Mouse (Mus musculus) kidney, postnatal 0 days (tissue): ENCODE results near the gene Nptxr. TPM values are rescaled to one million over a fixed set of nuclear protein-coding genes. Genes with fewer than 3 reads are reported as not detected.

ENCODE experiments used
- ATAC-seq: fragments of 200-750 bp; cut with Nextera tagmentation; replicated peaks from 2 replicates; pipeline ENCODE4 v1.8.0; 2017; ENCODE audit warnings: low read depth, moderate number of reproducible peaks, moderate TSS enrichment, moderate library complexity; ENCODE audit not compliant: low FRiP score
- DNase-seq: peaks from one replicate; pipeline ENCODE4 v3.0.0-alpha.2; 2016; ENCODE audit warnings: low spot score
- H3K27ac ChIP-seq: fragments of 300-500 bp; sonication (generic); 2 replicates; pipeline ENCODE4 v1.5.1; 2014; ENCODE audit warnings: mild to moderate bottlenecking
- H3K27me3 ChIP-seq: fragments of 300-500 bp; sonication (generic); 2 replicates; pipeline ENCODE4 v1.6.1; 2014; ENCODE audit warnings: low read length, mixed read lengths; ENCODE audit not compliant: insufficient read depth
- H3K36me3 ChIP-seq: fragments of 300-500 bp; sonication (generic); 2 replicates; pipeline ENCODE4 v1.6.1; 2014; ENCODE audit warnings: low read length, mixed read lengths; ENCODE audit not compliant: insufficient read depth
- H3K4me1 ChIP-seq: fragments of 300-500 bp; sonication (generic); replicated peaks from 2 replicates; pipeline ENCODE4 v1.6.1; 2014; ENCODE audit warnings: antibody characterized with exemption, low read length, mixed read lengths; ENCODE audit not compliant: insufficient read depth
- H3K4me2 ChIP-seq: fragments of 300-500 bp; sonication (generic); 2 replicates; pipeline ENCODE4 v1.6.1; 2014; ENCODE audit warnings: mild to moderate bottlenecking, low read length, moderate library complexity, mixed read lengths
- H3K4me3 ChIP-seq: fragments of 300-500 bp; sonication (generic); replicated peaks from 2 replicates; pipeline ENCODE4 v1.5.1; 2014; ENCODE audit warnings: low read depth, low read length
- H3K9ac ChIP-seq: fragments of 300-500 bp; sonication (generic); 2 replicates; pipeline ENCODE4 v1.6.1; 2014; ENCODE audit warnings: low read depth, low read length
- H3K9me3 ChIP-seq: fragments of 300-500 bp; sonication (generic); replicated peaks from 2 replicates; pipeline ENCODE4 v1.6.1; 2016; ENCODE audit warnings: low read length, inconsistent platforms, mixed read lengths
- CTCF ChIP-seq: IDR thresholded peaks from 2 replicates; pipeline ENCODE4 v1.5.1; 2016; ENCODE audit warnings: antibody characterized with exemption, low read depth, mild to moderate bottlenecking, moderate library complexity
- WGBS: fragments of 180-500 bp; shearing (Covaris S2); extraction: QIAGEN DNeasy Blood & Tissue Kit; methylation state at CpG from one replicate; pipeline ENCODE4 v1.1.7; 2014; 5-methylcytosine and 5-hydroxymethylcytosine counted together
- polyA plus RNA-seq: library from polyadenylated mRNA; unstranded; fragments of >200 nt; fragmentation: Nextera tagmentation; extraction: Ambion mirVana; gene quantifications from 2 replicates; pipeline ENCODE4 v1.2.1, GENCODE M21; 2015

Nptxr gene
- polyA plus RNA-seq, 1 experiment from 2014 or later = 1.1 TPM

DNA sequence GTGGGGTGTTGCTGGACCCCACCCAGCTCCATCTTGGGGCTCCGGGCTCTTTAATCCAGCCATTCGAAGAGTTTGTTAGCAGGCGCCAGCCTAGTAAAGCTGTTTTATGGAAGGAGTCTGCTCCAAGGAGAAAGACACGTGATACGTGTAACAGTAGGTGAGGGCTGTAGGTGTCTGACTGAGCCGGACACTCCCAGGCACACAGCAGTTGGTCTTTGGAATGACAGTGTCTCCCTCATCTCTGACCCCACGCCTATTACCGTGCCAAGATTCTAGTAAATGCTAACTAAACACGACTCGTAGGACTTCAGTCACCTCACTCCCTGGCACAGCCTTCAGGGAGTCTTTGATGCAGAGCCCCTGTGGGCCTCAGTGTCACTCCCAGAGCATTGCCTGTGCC is 59.3 kb downstream of the Nptxr start:
- Histone ChIP-seq H3K27me3 (no peaks in the 10 kb centered on the region), H3K4me2 (no peak overlapping the region), H3K9me3 (no peaks in the 10 kb centered on the region), H3K27ac (no peak overlapping the region), H3K9ac (no peak overlapping the region), H3K4me1 (peaks cover 7% of the 10 kb centered on the region; the same call in 1 of the 2 replicates), H3K36me3 (no peaks in the 10 kb centered on the region), H3K4me3 (no peak overlapping the region)
- TF ChIP-seq CTCF = no peak
- ATAC-seq (no peak), DNase-seq (no peak)
- 57% methylated on average over 10 of the region's 10 CpGs for WGBS

DNA sequence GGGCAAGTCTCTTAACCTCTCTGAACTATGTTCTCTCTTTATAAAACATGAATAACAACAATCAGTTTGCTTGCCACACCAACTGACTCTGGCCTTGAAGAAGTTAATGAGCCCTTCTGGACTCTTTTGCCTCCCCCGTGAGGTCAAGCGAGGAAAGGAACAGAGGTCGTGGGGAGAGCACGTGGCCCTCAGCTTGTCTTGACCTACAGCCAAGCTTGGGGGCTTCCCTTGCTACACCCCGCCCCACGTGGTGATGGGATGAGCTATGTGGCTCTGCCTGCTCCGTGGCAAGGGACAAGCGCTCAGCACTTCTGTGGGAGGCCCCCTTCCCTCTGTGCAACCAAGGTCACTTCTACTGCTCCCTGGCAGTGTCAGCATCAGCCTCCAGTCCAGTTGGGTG is 59.8 kb downstream of the Nptxr start:
- 44% methylated on average over 8 of the region's 8 CpGs for WGBS
- no peaks in the 10 kb centered on the region for H3K9me3 ChIP-seq
- DNase-seq (no peak), ATAC-seq (no peak)
- H3K9ac ChIP-seq = no peak overlapping the region
- H3K36me3 ChIP-seq = no peaks in the 10 kb centered on the region
- no peak overlapping the region for H3K4me2 ChIP-seq
- peaks cover 7% of the 10 kb centered on the region; the same call in 1 of the 2 replicates for H3K4me1 ChIP-seq
- no peaks in the 10 kb centered on the region for H3K27me3 ChIP-seq
- TF ChIP-seq CTCF = no peak
- no peak overlapping the region for H3K27ac ChIP-seq
- H3K4me3 ChIP-seq = no peak overlapping the region

- no peak for DNase-seq
- no peaks in the 10 kb centered on the region for H3K27me3 ChIP-seq
- H3K27ac ChIP-seq = no peak overlapping the region
- H3K36me3 ChIP-seq = peaks cover 2% of the 10 kb centered on the region; the same call in 1 of the 2 replicates
- no peak for TF ChIP-seq CTCF
- no peaks in the 10 kb centered on the region for H3K9me3 ChIP-seq
- H3K9ac ChIP-seq = no peak overlapping the region
- no peak for ATAC-seq
- H3K4me2 ChIP-seq = no peak overlapping the region
- H3K4me3 ChIP-seq = no peak overlapping the region
- WGBS = 82% methylated on average over 11 of the region's 11 CpGs
- H3K4me1 ChIP-seq = peaks cover 7% of the 10 kb centered on the region; the same call in 1 of the 2 replicates
Measured at GRCm38 (mm10) chr15:79744001-79744400, 60.6 kb downstream of the Nptxr start.

- ATAC-seq (no peak), DNase-seq (no peak)
- Histone ChIP-seq H3K4me3 (peak overlapping the region; percentile 97), H3K27ac (0 out of 2 replicates have a peak overlapping the region, but pooled peaks have one; percentile 92), H3K27me3 (no peaks in the 10 kb centered on the region), H3K36me3 (peaks cover 12% of the 10 kb centered on the region), H3K4me2 (peak overlapping the region; percentile 93), H3K9ac (peak overlapping the region; percentile 94), H3K9me3 (no peaks in the 10 kb centered on the region), H3K4me1 (peaks cover 7% of the 10 kb centered on the region; the same call in 1 of the 2 replicates)
- TF ChIP-seq CTCF = no peak
- under 1% methylated on average over 23 of the region's 23 CpGs for WGBS
Measured at GRCm38 (mm10) chr15:79742706-79743023, 61.9 kb downstream of the Nptxr start.

DNA sequence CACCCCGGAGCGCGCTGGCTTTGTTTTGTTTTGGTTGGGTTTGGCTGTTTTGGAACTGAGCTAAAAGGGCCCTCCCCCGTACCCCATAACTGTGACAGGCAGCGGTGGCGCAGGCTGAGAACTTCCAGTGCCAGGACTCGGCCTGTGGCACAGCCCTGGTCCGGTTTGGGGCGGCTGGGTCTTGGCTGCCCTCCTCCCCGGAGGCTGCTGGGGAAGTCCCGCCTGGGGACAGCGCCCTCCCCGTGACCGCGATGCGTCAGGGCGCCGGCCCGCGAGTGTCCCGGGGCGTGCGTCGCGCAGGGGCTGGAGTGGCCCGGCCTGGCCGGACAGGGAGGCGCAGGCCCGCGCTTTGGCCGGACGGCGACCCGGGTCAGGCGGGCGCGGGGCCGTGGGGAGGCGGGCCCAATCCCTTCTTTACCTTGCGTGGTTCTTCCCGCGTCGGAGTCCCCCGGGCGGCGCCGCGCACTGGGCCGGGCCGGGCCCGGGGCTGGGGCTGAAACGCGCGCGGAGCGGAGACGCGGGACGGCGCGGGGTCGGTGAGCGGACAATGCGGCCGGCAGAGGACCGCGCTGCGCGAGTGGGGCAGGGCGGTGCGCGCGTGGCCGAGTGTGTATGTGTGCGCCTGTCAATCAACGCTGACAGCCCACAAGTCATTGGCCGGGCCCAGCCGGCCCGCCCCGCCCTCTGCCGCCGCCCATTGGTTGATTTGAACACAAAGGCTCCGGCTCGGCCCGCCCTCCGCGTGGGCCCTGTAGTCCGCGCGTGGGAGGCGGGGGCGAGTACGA is 62.5 kb downstream of the Nptxr start, which contains the start of gene Sun2:
Gene Sun2, minus strand, starts transcription at position 616 of the 785 bp plus-strand sequence.
- DNase-seq = peak; percentile 90
- H3K4me1 ChIP-seq = peaks cover 7% of the 10 kb centered on the region; the same call in 1 of the 2 replicates
- H3K36me3 ChIP-seq = peaks cover 16% of the 10 kb centered on the region
- peak within 1 kb of the TSS; percentile 94 for H3K9ac ChIP-seq
- no peaks in the 10 kb centered on the region for H3K9me3 ChIP-seq
- ATAC-seq = peak; percentile 91
- no peaks in the 10 kb centered on the region for H3K27me3 ChIP-seq
- peak within 1 kb of the TSS; percentile 93 for H3K4me2 ChIP-seq
- H3K27ac ChIP-seq = peak within 1 kb of the TSS; percentile 92
- peak within 1 kb of the TSS; percentile 97 for H3K4me3 ChIP-seq
- 0 out of 2 replicates have a peak, but pooled peaks have one; percentile 8 for TF ChIP-seq CTCF
- under 1% methylated on average over 86 of the region's 93 CpGs for WGBS

GRCm38 (mm10) chr15:79741173-79741858 is 63.2 kb downstream of the Nptxr start:
- peaks cover 24% of the 10 kb centered on the region for H3K36me3 ChIP-seq
- peak; percentile 31 for DNase-seq
- ATAC-seq = 0 out of 2 replicates have a peak, but pooled peaks have one; percentile 5
- peak overlapping the region; percentile 97 for H3K4me3 ChIP-seq
- H3K9me3 ChIP-seq = no peaks in the 10 kb centered on the region
- peaks cover 7% of the 10 kb centered on the region; the same call in 1 of the 2 replicates for H3K4me1 ChIP-seq
- H3K4me2 ChIP-seq = peak overlapping the region; percentile 93
- H3K27me3 ChIP-seq = no peaks in the 10 kb centered on the region
- no peak for TF ChIP-seq CTCF
- 11% methylated on average over 14 of the region's 14 CpGs for WGBS
- peak overlapping the region; percentile 92 for H3K27ac ChIP-seq
- H3K9ac ChIP-seq = peak overlapping the region; percentile 94
